Mouse (Mus musculus) WW6 (cell line): Measurements from ENCODE around the gene Spg7.

Experiments
- DNase-seq: peaks from one replicate; pipeline ENCODE4 v3.0.0-alpha.2; 2013; ENCODE audit warnings: low read depth, low spot score

Spg7 gene

DNA sequence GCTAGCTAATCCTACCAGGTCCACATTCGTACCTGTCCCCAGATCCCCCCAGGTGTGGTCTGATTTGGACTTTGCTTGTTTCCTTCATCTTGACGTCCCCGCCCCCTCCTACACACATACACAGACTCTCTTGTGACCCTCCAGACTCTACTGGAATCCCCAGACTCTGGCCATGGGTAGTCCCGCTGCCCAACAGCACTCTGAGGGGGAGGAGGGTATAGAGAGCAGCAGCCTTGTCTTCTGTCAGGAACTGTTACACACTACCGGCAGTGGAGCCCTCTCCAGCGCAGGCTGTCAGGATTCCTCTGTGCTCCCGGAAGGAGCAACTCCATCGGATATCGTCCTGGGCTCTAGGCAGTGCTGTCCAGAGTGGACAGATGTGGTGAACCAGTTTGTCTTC lies 68.3 kb downstream of the Spg7 start:
- DNase-seq: no peak

DNA sequence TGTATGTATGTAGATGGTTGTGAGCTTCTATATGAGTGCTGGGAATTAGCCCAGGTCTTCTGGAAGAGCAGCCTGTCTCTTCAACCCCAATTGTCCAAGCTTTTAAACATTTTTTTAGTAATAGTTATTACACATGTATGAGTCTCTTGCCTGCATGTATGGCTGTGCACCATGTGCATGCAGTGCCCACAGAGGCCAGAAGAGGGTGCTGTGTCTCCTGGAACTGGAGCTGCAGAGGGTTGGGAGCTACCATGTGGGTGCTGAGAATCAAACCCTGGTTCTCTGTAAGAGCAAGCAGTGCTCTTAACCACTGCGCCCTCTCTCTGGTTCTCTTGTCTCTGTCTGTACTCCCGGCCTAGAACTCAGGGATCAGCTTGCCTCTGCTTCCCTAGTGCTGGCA lies 70.2 kb downstream of the Spg7 start:
- DNase-seq: no peak

DNA sequence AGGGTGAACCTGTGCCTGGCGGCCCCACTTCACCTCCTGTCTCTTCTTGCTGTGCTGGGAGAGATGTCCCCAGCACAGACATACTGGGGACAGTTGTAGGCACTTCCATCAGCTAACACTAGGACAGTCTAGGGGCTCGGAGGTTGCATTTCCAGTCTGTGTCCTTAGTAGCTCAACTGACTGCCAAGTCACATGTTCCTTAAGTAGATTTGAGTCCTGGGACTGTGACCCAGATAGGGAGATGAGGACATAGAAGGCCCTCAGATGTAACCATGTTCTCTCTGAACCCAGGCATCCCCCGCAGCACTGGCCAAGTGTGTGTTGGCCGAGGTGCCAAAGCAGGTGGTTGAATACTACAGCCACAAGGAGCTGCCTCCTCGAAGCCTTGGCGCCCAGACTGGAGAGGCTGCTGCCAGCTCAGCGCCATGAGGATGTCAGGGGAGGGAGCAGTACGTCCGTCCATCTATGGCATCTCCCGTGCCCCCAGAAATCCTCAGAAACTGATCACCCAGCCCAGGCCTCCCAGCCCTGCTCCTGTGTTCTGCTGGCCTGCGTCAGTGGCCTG lies 71.5 kb downstream of the Spg7 start:
- no peak for DNase-seq

DNA sequence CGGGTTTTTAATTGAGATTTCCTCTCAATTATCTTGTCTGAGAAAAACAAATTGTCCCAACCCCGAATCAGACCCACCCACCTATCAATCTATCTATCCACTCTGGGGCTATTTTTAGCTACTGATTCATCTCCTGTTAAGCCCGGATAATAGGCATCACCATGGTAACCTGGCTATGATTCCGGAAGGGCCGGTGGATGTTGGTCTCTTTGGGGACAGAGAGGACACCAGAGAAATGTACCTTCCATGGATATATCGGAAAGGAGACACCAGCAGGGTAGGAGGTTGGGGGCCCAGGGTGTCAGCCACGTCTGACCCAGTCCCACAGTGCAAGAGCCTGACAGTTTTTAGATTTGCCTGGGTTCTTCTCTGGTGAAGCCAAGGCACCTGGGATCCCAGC lies 72.7 kb downstream of the Spg7 start:
- no peak for DNase-seq

DNA sequence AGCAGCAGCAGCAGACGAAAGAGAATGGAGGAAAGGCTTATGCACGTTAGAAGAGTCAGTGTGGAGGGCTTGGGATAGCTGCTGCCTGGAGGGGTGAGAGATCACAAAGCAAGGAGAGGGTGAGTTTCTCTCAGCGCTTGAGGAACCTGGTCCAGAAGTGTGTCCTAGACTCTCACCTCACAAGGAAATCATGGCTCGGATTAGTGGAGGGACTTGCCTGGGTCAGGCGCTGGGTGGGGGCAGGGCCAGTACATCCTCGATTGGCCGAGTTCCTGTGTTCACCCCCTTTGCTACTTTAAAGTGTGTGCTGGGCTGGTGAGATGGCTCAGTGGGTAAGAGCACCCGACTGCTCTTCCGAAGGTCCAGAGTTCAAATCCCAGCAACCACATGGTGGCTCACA lies 73.1 kb downstream of the Spg7 start:
- no peak for DNase-seq

DNA sequence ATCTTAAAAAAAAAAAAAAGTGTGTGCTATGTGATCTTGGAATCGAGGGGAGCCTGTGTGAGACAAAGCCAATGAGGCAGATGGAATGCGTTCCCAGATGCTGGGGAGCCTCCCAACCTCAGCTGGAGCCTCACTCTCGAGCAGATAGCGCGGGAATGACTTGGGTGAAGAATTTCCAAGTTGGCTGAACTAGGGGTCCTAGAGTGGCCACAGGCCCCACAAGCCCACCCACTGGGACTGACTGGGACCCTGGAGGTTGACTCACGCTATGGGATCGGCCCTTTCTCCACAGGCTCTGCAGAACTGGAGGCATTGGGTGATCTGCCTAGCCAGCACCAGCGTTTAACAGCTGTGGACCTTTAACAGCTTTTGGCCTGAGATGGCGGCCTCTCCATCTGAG lies 73.5 kb downstream of the Spg7 start:
- no peak for DNase-seq

DNA sequence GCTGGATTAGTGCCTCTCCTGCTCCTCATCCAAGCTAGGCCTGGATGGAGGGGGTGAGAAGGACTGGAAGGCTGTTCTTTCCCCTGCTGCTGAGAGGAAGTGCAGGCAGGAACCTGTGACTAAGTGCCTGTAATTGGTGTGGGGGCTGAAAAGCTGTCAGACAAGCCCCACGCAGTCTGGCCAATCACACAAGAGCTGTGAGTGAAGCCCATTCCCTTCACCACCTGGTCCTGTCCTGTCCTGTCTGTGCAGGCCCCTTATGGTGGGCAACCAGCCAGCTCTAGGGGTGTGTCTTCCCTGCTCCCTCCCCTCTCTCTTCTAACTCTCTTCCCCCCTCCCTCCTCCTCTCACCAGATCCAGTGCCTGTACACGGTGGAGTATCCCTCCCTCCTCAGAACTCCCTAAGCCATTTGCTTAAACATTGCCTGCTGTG lies 74.9 kb downstream of the Spg7 start:
- no peak for DNase-seq

DNA sequence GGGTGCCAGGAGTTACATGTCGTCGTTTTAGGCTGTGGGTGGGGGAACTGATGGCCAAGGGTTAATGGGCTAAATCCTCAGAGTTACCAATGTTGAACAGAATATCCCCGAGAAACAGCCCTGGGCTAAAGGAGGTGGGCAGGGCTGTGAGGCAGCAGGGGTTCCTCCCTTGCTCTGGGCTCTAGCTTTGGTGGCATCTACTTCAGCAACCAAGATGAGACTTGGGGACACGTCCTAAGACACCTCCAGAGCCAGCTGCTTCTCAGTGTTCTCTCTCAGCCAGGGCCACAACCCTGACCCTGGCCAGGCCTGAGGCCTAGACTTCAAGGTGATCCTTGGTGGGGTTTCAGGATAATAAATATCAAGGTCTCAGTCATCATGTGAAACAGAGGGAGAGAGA lies 76.0 kb downstream of the Spg7 start:
- no peak for DNase-seq

DNA sequence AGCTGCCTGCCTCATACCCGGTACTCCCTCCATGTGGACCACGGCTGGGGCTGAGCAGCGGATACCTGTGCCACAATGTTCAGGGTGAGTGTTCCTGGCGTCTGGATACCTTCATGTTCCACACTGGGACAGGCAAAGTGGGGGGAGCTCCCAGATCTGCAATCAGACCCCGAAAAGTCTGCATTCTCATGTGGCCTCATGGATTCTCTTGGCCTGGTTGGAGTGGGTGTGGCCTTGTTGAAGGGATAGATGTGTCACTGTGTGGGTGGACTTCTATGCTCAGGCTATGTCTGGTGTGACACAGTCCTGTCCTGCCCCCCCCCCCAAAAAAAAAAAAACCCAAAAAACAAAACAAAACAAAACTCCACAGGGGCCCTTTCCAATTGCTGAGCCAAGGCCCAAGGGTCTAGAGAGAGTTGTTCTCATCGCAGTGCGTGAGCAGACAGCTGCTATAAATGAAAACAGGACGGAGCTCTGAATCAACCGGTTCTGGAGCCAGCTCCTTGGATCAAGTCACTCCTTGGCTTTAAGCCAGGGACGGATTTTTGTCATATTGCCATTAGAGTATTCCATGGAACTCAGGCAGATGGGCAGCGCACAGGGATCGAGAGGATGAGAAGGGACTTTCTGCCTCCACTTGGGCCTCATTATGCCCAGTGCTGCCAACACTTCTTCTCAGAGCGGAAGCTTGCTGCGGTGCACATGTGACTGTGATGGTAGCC lies 79.2 kb downstream of the Spg7 start:
- DNase-seq: no peak

DNA sequence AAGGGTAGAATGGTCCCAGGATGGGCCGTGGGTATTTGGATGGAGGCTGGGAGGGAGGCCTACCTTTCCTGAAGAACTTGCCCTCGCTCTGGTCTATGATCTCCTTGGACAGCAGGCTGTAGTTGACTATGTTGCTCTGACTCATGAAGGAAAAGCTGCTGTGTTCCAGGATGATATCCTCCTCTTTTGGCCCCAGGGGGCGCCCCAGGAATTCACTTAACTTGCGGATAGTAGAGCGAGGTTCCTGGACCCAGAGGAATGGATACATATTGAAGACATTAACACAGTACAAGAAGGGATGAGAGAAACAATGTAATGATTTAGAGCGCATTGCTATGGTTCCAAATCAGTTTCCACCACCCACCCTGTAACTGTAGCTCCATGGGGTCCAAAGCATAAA lies 82.5 kb downstream of the Spg7 start:
- DNase-seq: no peak

DNA sequence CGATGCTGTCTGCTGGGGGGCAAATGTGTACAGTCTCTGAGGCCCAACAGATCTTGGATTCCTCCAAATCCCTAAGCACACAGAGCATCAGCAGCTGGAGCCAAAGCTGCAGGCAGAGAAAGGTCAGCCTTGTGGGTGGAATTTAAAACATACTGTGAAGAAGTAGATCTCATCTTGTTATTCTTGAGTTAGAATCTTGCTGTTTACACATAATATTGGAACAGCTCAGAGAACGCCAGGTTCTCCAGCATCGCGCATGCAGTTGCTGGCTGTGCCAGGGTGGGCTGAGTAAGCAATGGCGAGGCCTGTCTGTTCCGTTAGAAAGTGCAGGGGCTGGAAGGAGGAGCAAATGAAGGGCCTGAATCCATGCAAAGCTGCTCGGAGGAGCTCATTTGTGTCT lies 83.6 kb downstream of the Spg7 start:
- no peak for DNase-seq
